7 mouse cellular contexts compared by ENCODE assay signal in the genomic region with DNA sequence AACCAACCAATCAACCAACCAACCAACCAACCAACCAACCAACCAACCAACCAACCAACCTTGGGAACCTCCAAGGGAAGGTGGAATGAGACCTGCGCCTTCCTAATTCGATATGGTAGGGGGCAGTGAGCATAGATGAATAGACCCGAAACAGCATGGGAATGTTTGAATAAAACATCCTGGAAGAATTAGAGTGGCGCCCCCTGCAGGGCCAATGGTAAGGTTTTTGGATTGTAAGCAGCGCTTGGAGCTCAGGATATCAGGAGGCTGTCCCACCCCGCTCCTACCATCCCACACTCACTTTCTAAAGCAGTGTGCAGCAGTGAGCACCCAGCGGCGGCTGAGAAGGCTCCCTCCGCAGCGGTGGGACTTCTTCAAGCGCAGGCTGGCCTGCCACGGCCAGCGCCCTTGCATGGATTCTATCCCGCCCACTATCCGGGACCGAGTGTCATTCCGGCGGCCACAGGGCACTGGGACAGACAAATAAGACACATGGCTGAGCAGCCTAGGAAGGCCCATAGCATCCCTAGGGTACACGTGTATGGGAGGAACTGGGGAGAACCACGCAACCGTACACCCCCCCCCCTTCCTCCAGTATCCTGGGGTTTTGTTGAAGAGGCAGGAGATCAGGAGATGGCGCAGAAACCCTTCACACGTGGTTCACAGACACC. TPM values are rescaled to one million over a fixed set of nuclear protein-coding genes. Genes with fewer than 3 reads are reported as not detected.
A peak's percentile ranks its signal among the peaks of the same experiment; 100 is the strongest.
DNase-seq lines count a peak whose midpoint lies in the region; ATAC-seq lines count a peak whose summit lies in the region.

No protein-coding gene starts in this region.

- no peak for DNase-seq in neural tube, embryonic 11.5 days (ENCODE audit: low spot score)
- no peak for DNase-seq in neural tube, embryonic 10.5 days (ENCODE audit: extremely low spot score, low spot score)
- peak; percentile 52 for DNase-seq in forelimb bud, embryonic 11.5 days (ENCODE audit: low read depth, low spot score)
- no peak for DNase-seq in yolk sac, embryonic 10.5 days (ENCODE audit: low spot score)
- DNase-seq in layer of hippocampus, adult 9-10 months (ENCODE audit: low spot score): no peak

- peak overlapping the region; percentile 33 for H3K4me2 ChIP-seq in neural tube, embryonic 11.5 days (ENCODE audit: low read depth)
- peak overlapping the region; percentile 50 for H3K4me2 ChIP-seq in liver, embryonic 15.5 days

- no peak overlapping the region for H3K27ac ChIP-seq in neural tube, embryonic 11.5 days (ENCODE audit: low read depth, low read length)
- no peak overlapping the region for H3K27ac ChIP-seq in liver, embryonic 15.5 days (replicated peaks)

- no peak overlapping the region for H3K4me3 ChIP-seq in neural tube, embryonic 11.5 days (ENCODE audit: low read depth, low read length)
- no peak overlapping the region for H3K4me3 ChIP-seq in liver, embryonic 15.5 days (replicated peaks)

- 43% methylated on average over 23 of the region's 23 CpGs for WGBS in neural tube, embryonic 11.5 days
- 51% methylated on average over 23 of the region's 23 CpGs for WGBS in liver, embryonic 15.5 days (ENCODE audit: insufficient replicate concordance)

- 0 out of 2 replicates have a peak, but pooled peaks have one; percentile 13 for ATAC-seq in neural tube, embryonic 11.5 days (ENCODE audit: insufficient read depth, low FRiP score, low TSS enrichment)
- ATAC-seq in liver, embryonic 15.5 days (ENCODE audit: insufficient read depth): 0 out of 2 replicates have a peak, but pooled peaks have one; percentile 22
- no peak for ATAC-seq in monocyte, adult 5-6 weeks (replicated peaks; ENCODE audit: insufficient number of reproducible peaks, low FRiP score, low TSS enrichment, poor library complexity, severe bottlenecking)

- no peaks in the 10 kb centered on the region for H3K4me1 ChIP-seq in neural tube, embryonic 11.5 days (ENCODE audit: control insufficient read depth, insufficient read depth, low read length)
- peaks cover 5% of the 10 kb centered on the region; the same call in 1 of the 2 replicates for H3K4me1 ChIP-seq in liver, embryonic 15.5 days (replicated peaks)

- no peak overlapping the region; the same call in none of the 2 replicates for H3K9ac ChIP-seq in neural tube, embryonic 11.5 days (ENCODE audit: low read length)
- no peak overlapping the region for H3K9ac ChIP-seq in liver, embryonic 15.5 days

- H3K27me3 ChIP-seq in neural tube, embryonic 11.5 days (ENCODE audit: control insufficient read depth, insufficient read depth, low read length): no peaks in the 10 kb centered on the region
- H3K27me3 ChIP-seq in liver, embryonic 15.5 days: peaks cover 5% of the 10 kb centered on the region; the same call in 1 of the 2 replicates

- no peaks in the 10 kb centered on the region for H3K36me3 ChIP-seq in neural tube, embryonic 11.5 days (ENCODE audit: control insufficient read depth, insufficient read depth, low read length)
- no peaks in the 10 kb centered on the region for H3K36me3 ChIP-seq in liver, embryonic 15.5 days (replicated peaks)

- no peaks in the 10 kb centered on the region for H3K9me3 ChIP-seq in neural tube, embryonic 11.5 days (ENCODE audit: control insufficient read depth, low read length)
- H3K9me3 ChIP-seq in liver, embryonic 15.5 days (replicated peaks): no peaks in the 10 kb centered on the region

RNA-seq across cellular contexts. Expression of gene Prss32, which starts 0.4 kb away (rescaled TPM):
- not detected in 2 replicates for polyA plus RNA-seq in neural tube, embryonic 11.5 days (2014; fragmentation: Nextera tagmentation; extraction: Ambion mirVana)
- polyA plus RNA-seq in liver, embryonic 15.5 days (2015; fragmentation: Nextera tagmentation; extraction: Ambion mirVana): not detected in 2 replicates
- not detected in 3 replicates for total RNA-seq in monocyte, adult 5-6 weeks (2017)

RNA-seq across cellular contexts. Expression of gene Prss41, which starts 0.7 kb away (rescaled TPM):
- 1.3 and 1.8 TPM in 2 replicates for polyA plus RNA-seq in neural tube, embryonic 11.5 days (2014; fragmentation: Nextera tagmentation; extraction: Ambion mirVana)
- polyA plus RNA-seq in liver, embryonic 15.5 days (2015; fragmentation: Nextera tagmentation; extraction: Ambion mirVana): 0.10 TPM in 1 of 2 replicates, not detected in the other
- total RNA-seq in monocyte, adult 5-6 weeks (2017): not detected in 3 replicates

RNA-seq across cellular contexts. Expression of gene Prss33, which starts 7.4 kb away (rescaled TPM):
- 0.18 TPM in 1 of 2 replicates, not detected in the other for polyA plus RNA-seq in neural tube, embryonic 11.5 days (2014; fragmentation: Nextera tagmentation; extraction: Ambion mirVana)
- polyA plus RNA-seq in liver, embryonic 15.5 days (2015; fragmentation: Nextera tagmentation; extraction: Ambion mirVana): not detected in 2 replicates
- not detected in 3 replicates for total RNA-seq in monocyte, adult 5-6 weeks (2017)

RNA-seq across cellular contexts. Expression of gene Elob, which starts 14.3 kb away (rescaled TPM):
- 1,025 and 1,061 TPM in 2 replicates for polyA plus RNA-seq in neural tube, embryonic 11.5 days (2014; fragmentation: Nextera tagmentation; extraction: Ambion mirVana)
- 388 and 452 TPM in 2 replicates for polyA plus RNA-seq in liver, embryonic 15.5 days (2015; fragmentation: Nextera tagmentation; extraction: Ambion mirVana)
- total RNA-seq in monocyte, adult 5-6 weeks (2017): 89.4 to 137 TPM (median 96.5 TPM) in 3 replicates

RNA-seq across cellular contexts. Expression of gene Prss21, which starts 24.6 kb away (rescaled TPM):
- polyA plus RNA-seq in neural tube, embryonic 11.5 days (2014; fragmentation: Nextera tagmentation; extraction: Ambion mirVana): not detected in 2 replicates
- polyA plus RNA-seq in liver, embryonic 15.5 days (2015; fragmentation: Nextera tagmentation; extraction: Ambion mirVana): not detected in 2 replicates
- not detected in 3 replicates for total RNA-seq in monocyte, adult 5-6 weeks (2017)
